Mouse (Mus musculus) lung, postnatal 0 days (tissue): Measurements from ENCODE around the gene Dnajb3.

Source experiments
- CTCF ChIP-seq: IDR thresholded peaks from 2 replicates; pipeline ENCODE4 v1.5.1; 2016; ENCODE audit warnings: antibody characterized with exemption, mild to moderate bottlenecking
- EP300 ChIP-seq: IDR thresholded peaks from 2 replicates; pipeline ENCODE4 v1.6.1; 2016; ENCODE audit warnings: antibody characterized with exemption, mild to moderate bottlenecking, control low read depth

DNA sequence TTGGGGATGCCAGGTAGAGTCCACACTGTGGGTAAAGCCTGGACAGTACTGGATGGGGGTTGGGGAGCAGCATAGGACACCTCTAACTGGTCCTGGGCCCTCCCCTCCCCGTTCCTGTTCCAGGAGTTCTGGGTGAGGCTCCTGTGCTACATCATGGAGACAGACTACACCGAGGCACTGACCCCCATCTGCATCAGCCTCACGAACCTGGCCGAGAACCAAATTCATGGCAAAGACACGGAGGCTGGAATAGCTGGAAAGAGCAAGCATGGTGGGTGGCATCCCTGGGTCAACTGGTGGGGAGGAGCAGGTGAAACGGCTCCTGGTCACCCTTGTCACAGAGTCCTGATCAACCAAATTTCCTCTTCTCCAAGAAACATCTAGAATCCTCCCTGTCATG lies 33.2 kb upstream of the Dnajb3 start:
- TF ChIP-seq CTCF = no peak
- no peak for TF ChIP-seq EP300
